Mouse (Mus musculus): ENCODE measurements at regions not wholly inside any gene's neighbourhood (a gene's known extent, or its start where the extent isn't known, plus 50 kb on each side); places are given as distances from the start of the nearest gene placed in this dataset.

DNA sequence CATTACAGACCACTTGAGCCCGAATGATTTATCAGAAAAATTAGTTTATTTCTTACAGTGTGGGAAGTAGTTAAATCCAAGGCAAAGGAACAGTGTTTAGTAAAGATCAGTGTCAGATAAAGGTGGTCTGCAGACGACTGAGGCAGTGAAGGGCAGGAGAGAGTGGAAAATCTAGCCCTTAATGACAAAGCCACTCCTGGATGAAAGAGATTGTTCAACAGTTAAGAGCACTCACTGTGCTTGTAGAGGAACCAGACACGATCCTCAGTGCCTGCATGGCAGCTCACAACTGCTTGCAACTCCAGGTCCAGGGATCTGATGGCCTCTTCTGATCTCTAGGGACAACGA lies 758.3 kb downstream of the Ryr2 start:
- no peak overlapping the region for H3K9ac ChIP-seq (ENCODE audit: low read depth, low read length)
- no peaks in the 10 kb centered on the region for H3K36me3 ChIP-seq (ENCODE audit: control insufficient read depth, insufficient read depth, low read length)
- no peaks in the 10 kb centered on the region for H3K27me3 ChIP-seq (ENCODE audit: control insufficient read depth, insufficient read depth, low read length)
- H3K27ac ChIP-seq: no peak overlapping the region
- intact Hi-C loops (cut with DNase I): no loop called here
- H3K4me1 ChIP-seq (ENCODE audit: control insufficient read depth, insufficient read depth, low read length): no peaks in the 10 kb centered on the region
- H3K4me3 ChIP-seq: no peak overlapping the region
- no peaks in the 10 kb centered on the region for H3K79me2 ChIP-seq (replicated peaks; ENCODE audit: control insufficient read depth, insufficient read depth, low read length)
- TF ChIP-seq POLR2A (IDR thresholded peaks at IDR 0.05; ENCODE audit: insufficient read depth, low read depth, low read length) (no peak), CTCF (IDR thresholded peaks at IDR 0.05) (no peak), EP300 (IDR thresholded peaks at IDR 0.05; ENCODE audit: insufficient read depth, low read depth, low read length) (no peak)
- 46% methylated on average over 4 of the region's 4 CpGs for WGBS
- no peak for DNase-seq

DNA sequence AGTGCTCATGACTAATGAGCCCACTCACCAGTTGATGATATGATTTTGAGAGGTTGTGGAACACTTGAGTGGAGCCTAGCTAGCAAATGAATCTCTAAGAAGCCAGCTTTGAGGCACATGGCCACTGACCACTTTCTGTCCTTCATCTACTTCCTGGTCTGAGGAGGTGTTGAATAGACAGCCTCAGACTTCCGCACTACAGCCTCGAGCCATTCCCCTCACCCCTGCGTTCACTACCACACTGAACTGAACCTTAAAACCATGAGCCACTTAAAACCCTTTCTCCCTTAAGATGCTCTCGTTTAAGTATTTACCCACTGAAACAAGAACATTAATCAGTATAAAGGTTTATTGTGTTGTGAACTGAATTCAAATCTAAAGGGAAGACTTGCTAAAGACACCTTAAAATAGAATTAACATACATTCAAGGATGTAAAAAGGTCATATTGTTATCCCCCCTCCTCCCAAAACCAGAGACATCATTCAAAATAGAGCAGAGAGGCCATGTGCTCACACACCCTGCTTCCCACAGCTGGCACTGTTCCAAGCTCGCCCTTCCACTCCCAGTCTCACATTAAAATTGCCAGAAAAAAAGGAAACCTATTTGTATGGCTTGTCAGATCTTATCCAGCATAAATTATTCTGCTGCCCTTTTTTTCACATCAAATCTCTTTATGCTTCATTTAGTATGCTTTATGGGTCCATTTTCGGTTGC lies 758.8 kb downstream of the Ryr2 start:
- H3K27me3 ChIP-seq (ENCODE audit: control insufficient read depth, insufficient read depth, low read length): no peaks in the 10 kb centered on the region
- H3K79me2 ChIP-seq (replicated peaks; ENCODE audit: control insufficient read depth, insufficient read depth, low read length): no peaks in the 10 kb centered on the region
- no peak overlapping the region for H3K4me3 ChIP-seq
- TF ChIP-seq POLR2A (IDR thresholded peaks at IDR 0.05; ENCODE audit: insufficient read depth, low read depth, low read length) (no peak), CTCF (IDR thresholded peaks at IDR 0.05) (no peak), EP300 (IDR thresholded peaks at IDR 0.05; ENCODE audit: insufficient read depth, low read depth, low read length) (no peak)
- DNase-seq: no peak
- WGBS: 64% methylated on average over 6 of the region's 6 CpGs
- H3K9ac ChIP-seq (ENCODE audit: low read depth, low read length): no peak overlapping the region
- no peaks in the 10 kb centered on the region for H3K4me1 ChIP-seq (ENCODE audit: control insufficient read depth, insufficient read depth, low read length)
- no peak overlapping the region for H3K27ac ChIP-seq
- no peaks in the 10 kb centered on the region for H3K36me3 ChIP-seq (ENCODE audit: control insufficient read depth, insufficient read depth, low read length)
- intact Hi-C loops (cut with DNase I): no loop called here

DNA sequence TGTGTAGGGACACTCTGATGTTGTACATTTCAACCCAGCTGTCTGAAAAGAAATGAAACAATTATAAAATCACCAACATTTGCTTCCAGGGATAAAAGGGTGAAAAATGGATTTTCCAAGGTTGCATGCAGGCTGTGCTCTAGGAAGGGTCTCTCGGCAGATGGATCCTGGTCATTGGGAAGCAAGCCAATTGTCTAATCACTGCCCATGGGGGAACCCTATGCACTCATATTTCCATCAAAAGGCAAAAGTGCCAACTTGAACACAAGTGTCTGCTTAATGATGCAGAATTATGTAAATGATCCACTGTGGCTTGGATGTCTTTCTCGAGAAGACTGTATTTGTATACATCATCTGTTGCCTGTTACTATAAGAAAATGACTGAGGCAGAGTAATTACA lies 762.2 kb downstream of the Ryr2 start:
- H3K27ac ChIP-seq: no peak overlapping the region
- 85% methylated on average over 2 of the region's 2 CpGs for WGBS
- H3K79me2 ChIP-seq (replicated peaks; ENCODE audit: control insufficient read depth, insufficient read depth, low read length): no peaks in the 10 kb centered on the region
- TF ChIP-seq CTCF (IDR thresholded peaks at IDR 0.05) (no peak), EP300 (IDR thresholded peaks at IDR 0.05; ENCODE audit: insufficient read depth, low read depth, low read length) (no peak), POLR2A (IDR thresholded peaks at IDR 0.05; ENCODE audit: insufficient read depth, low read depth, low read length) (no peak)
- H3K4me3 ChIP-seq: no peak overlapping the region
- no peaks in the 10 kb centered on the region for H3K36me3 ChIP-seq (ENCODE audit: control insufficient read depth, insufficient read depth, low read length)
- intact Hi-C loops (cut with DNase I): no loop called here
- no peaks in the 10 kb centered on the region for H3K27me3 ChIP-seq (ENCODE audit: control insufficient read depth, insufficient read depth, low read length)
- DNase-seq: no peak
- H3K4me1 ChIP-seq (ENCODE audit: control insufficient read depth, insufficient read depth, low read length): no peaks in the 10 kb centered on the region
- no peak overlapping the region for H3K9ac ChIP-seq (ENCODE audit: low read depth, low read length)

DNA sequence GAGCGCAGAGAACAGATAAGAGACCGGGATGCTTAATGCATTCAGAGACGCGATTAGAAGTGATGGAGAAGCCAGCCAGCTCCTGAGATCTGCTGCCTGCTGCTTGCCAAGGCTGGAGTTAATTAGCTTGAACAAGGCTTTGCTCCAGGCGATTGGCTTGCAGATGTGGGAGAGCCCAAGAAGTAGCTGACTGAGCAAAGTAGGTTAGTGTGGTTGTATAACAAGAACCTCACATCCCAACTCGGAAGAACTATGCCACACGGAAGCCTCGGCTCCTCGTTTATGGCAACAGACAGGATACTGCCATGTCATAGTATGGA lies 768.5 kb downstream of the Ryr2 start:
- H3K36me3 ChIP-seq (ENCODE audit: control insufficient read depth, insufficient read depth, low read length): no peaks in the 10 kb centered on the region
- no peaks in the 10 kb centered on the region for H3K4me1 ChIP-seq (ENCODE audit: control insufficient read depth, insufficient read depth, low read length)
- intact Hi-C loops (cut with DNase I): no loop called here
- TF ChIP-seq EP300 (IDR thresholded peaks at IDR 0.05; ENCODE audit: insufficient read depth, low read depth, low read length): no peak
- TF ChIP-seq POLR2A (IDR thresholded peaks at IDR 0.05; ENCODE audit: insufficient read depth, low read depth, low read length): no peak
- TF ChIP-seq CTCF (IDR thresholded peaks at IDR 0.05): no peak
- H3K79me2 ChIP-seq (replicated peaks; ENCODE audit: control insufficient read depth, insufficient read depth, low read length): no peaks in the 10 kb centered on the region
- no peaks in the 10 kb centered on the region for H3K27me3 ChIP-seq (ENCODE audit: control insufficient read depth, insufficient read depth, low read length)
- 57% methylated on average over 9 of the region's 9 CpGs for WGBS
- H3K9ac ChIP-seq (ENCODE audit: low read depth, low read length): no peak overlapping the region
- peak; percentile 19 to 21 for DNase-seq
- no peak overlapping the region for H3K4me3 ChIP-seq
- no peak overlapping the region for H3K27ac ChIP-seq

DNA sequence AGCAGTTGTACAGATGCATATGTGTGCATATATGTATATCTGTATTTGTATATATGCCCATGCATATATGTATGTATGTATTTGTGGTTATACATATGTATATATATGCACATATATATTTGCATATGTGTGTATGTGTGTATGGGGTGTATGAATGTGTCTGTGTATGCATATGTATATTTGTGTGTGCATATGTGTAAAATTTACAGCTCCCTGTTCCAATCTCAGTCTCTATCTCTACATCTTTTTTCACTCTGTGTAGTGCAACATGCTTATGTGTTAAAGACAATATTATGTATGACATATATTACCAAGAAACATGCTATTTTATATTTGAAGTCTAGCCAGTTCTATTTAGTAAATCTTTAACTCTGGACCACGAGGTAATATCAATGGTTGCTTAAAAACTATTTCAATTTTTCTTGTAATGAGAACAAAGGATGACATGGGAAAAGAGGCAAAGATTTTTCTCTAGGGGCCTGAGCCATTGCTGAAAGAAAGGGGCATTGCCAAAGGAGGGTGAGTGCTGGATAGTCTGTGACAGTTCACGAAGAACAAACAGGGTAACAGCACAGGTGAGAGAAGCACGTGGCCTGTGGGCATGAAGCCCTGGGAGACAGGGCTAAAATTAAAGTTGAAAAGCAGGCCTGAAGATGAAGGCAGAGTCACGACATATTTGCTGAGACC lies 769.0 kb downstream of the Ryr2 start:
- no peaks in the 10 kb centered on the region for H3K27me3 ChIP-seq (ENCODE audit: control insufficient read depth, insufficient read depth, low read length)
- WGBS: 39% methylated on average over 4 of the region's 4 CpGs
- H3K4me1 ChIP-seq (ENCODE audit: control insufficient read depth, insufficient read depth, low read length): no peaks in the 10 kb centered on the region
- no peak overlapping the region for H3K27ac ChIP-seq
- no peak for DNase-seq
- intact Hi-C loops (cut with DNase I): no loop called here
- no peak overlapping the region for H3K9ac ChIP-seq (ENCODE audit: low read depth, low read length)
- no peaks in the 10 kb centered on the region for H3K36me3 ChIP-seq (ENCODE audit: control insufficient read depth, insufficient read depth, low read length)
- H3K79me2 ChIP-seq (replicated peaks; ENCODE audit: control insufficient read depth, insufficient read depth, low read length): no peaks in the 10 kb centered on the region
- H3K4me3 ChIP-seq: no peak overlapping the region
- TF ChIP-seq EP300 (IDR thresholded peaks at IDR 0.05; ENCODE audit: insufficient read depth, low read depth, low read length) (no peak), POLR2A (IDR thresholded peaks at IDR 0.05; ENCODE audit: insufficient read depth, low read depth, low read length) (no peak), CTCF (IDR thresholded peaks at IDR 0.05) (no peak)

GRCm38 (mm10) chr13:11336958-11337357 lies 769.8 kb downstream of the Ryr2 start:
- Histone ChIP-seq H3K27ac (no peak overlapping the region), H3K4me1 (ENCODE audit: control insufficient read depth, insufficient read depth, low read length) (no peaks in the 10 kb centered on the region), H3K9ac (ENCODE audit: low read depth, low read length) (no peak overlapping the region), H3K4me3 (no peak overlapping the region), H3K79me2 (replicated peaks; ENCODE audit: control insufficient read depth, insufficient read depth, low read length) (no peaks in the 10 kb centered on the region), H3K36me3 (ENCODE audit: control insufficient read depth, insufficient read depth, low read length) (no peaks in the 10 kb centered on the region), H3K27me3 (ENCODE audit: control insufficient read depth, insufficient read depth, low read length) (no peaks in the 10 kb centered on the region)
- 67% methylated on average over 3 of the region's 3 CpGs for WGBS
- TF ChIP-seq CTCF (IDR thresholded peaks at IDR 0.05) (no peak), EP300 (IDR thresholded peaks at IDR 0.05; ENCODE audit: insufficient read depth, low read depth, low read length) (no peak), POLR2A (IDR thresholded peaks at IDR 0.05; ENCODE audit: insufficient read depth, low read depth, low read length) (no peak)
- DNase-seq: no peak
- intact Hi-C loops (cut with DNase I): no loop called here
